Mouse (Mus musculus) MEL (cell line): ENCODE results near the gene Lyg1. TPM values are rescaled to one million over a fixed set of nuclear protein-coding genes. Genes with fewer than 3 reads are reported as not detected.

Source experiments
- DNase-seq: peaks from one replicate; pipeline ENCODE4 v3.0.0; 2011; ENCODE audit warnings: low read depth, low spot score
- H3K27ac ChIP-seq: 2 replicates; pipeline ENCODE4 v1.5.1; 2012; ENCODE audit warnings: low read depth, mild to moderate bottlenecking, control low read depth, low read length, moderate library complexity; ENCODE audit not compliant: control insufficient read depth
- H3K27me3 ChIP-seq, 2 experiments: fragments of 150-350 bp in 1 of 2; sonication (generic) in 1 of 2; 2 replicates each; pipeline ENCODE4 v1.6.1; 2012; ENCODE audit warnings: low read length in 2 of 2, mild to moderate bottlenecking in 2 of 2, improper control_type of control experiment in 1 of 2, moderate library complexity in 1 of 2; ENCODE audit not compliant: insufficient read depth in 2 of 2, control insufficient read depth in 1 of 2
- H3K36me3 ChIP-seq, 2 experiments: 2 replicates each; pipeline ENCODE4 v1.6.1; 2012 to 2014; ENCODE audit warnings: low read length in 2 of 2, improper control_type of control experiment in 1 of 2, inconsistent platforms in 1 of 2, mild to moderate bottlenecking in 1 of 2; ENCODE audit not compliant: insufficient read depth in 2 of 2, control insufficient read depth in 1 of 2
- H3K4me1 ChIP-seq, 2 experiments: fragments of 150-350 bp in 1 of 2; sonication (generic) in 1 of 2; 2 replicates each; pipeline ENCODE4 v1.6.1; 2012; ENCODE audit warnings: low read length in 2 of 2, improper control_type of control experiment in 1 of 2, mild to moderate bottlenecking in 1 of 2; ENCODE audit not compliant: insufficient read depth in 2 of 2, control insufficient read depth in 1 of 2
- H3K4me3 ChIP-seq, 2 experiments: fragments of 150-350 bp in 1 of 2; sonication (generic) in 1 of 2; 2 replicates each; pipeline ENCODE4 v1.5.1; 2012; ENCODE audit warnings: low read depth in 2 of 2, low read length in 2 of 2, mild to moderate bottlenecking in 2 of 2, moderate library complexity in 2 of 2, control low read depth in 1 of 2, improper control_type of control experiment in 1 of 2; ENCODE audit not compliant: control insufficient read depth in 1 of 2, insufficient read depth in 1 of 2
- H3K79me2 ChIP-seq: 2 replicates; pipeline ENCODE4 v1.6.1; 2012; ENCODE audit warnings: mild to moderate bottlenecking, low read length, moderate library complexity; ENCODE audit not compliant: control insufficient read depth, poor library complexity, insufficient read depth
- H3K9ac ChIP-seq: 2 replicates; pipeline ENCODE4 v1.6.1; 2012; ENCODE audit warnings: low read depth, mild to moderate bottlenecking, control low read depth, low read length, moderate library complexity; ENCODE audit not compliant: control insufficient read depth, poor library complexity, severe bottlenecking
- H3K9me3 ChIP-seq: fragments of 150-350 bp; sonication (generic); replicated peaks from 2 replicates; pipeline ENCODE4 v1.6.1; 2012; ENCODE audit warnings: mild to moderate bottlenecking, low read length, improper control_type of control experiment, moderate library complexity; ENCODE audit not compliant: insufficient read depth
- BHLHE40 ChIP-seq: IDR thresholded peaks from 2 replicates; pipeline ENCODE4 v1.6.1; 2012; ENCODE audit warnings: low read depth, mild to moderate bottlenecking, inconsistent platforms, low read length, improper control_type of control experiment, borderline replicate concordance
- CHD1 ChIP-seq: IDR thresholded peaks from 2 replicates; pipeline ENCODE4 v1.6.1; 2012; ENCODE audit warnings: low read depth, mild to moderate bottlenecking, inconsistent platforms, low read length, improper control_type of control experiment
- CHD2 ChIP-seq: IDR thresholded peaks from 2 replicates; pipeline ENCODE4 v1.6.1; 2011; ENCODE audit warnings: low read length, improper control_type of control experiment
- CTCF ChIP-seq, 3 experiments: IDR thresholded peaks in 2 of 3; conservative IDR thresholded peaks in 1 of 3; 2 replicates each; pipeline ENCODE4 v1.5.1; 2011 to 2012; ENCODE audit warnings: low read length in 3 of 3, low read depth in 2 of 3, mild to moderate bottlenecking in 2 of 3, improper control_type of control experiment in 1 of 3, inconsistent platforms in 1 of 3, mixed read lengths in 1 of 3, moderate library complexity in 1 of 3; ENCODE audit not compliant: control insufficient read depth in 1 of 3, insufficient read depth in 1 of 3, poor library complexity in 1 of 3, severe bottlenecking in 1 of 3
- E2F4 ChIP-seq: IDR thresholded peaks from 2 replicates; pipeline ENCODE4 v1.6.1; 2011; ENCODE audit warnings: low read depth, low read length, improper control_type of control experiment, borderline replicate concordance
- GABPA ChIP-seq: IDR thresholded peaks from 2 replicates; pipeline ENCODE4 v1.6.1; 2012; ENCODE audit warnings: low read depth, mild to moderate bottlenecking, inconsistent platforms, low read length, improper control_type of control experiment, moderate library complexity
- MAFK ChIP-seq: IDR thresholded peaks from 2 replicates; pipeline ENCODE4 v1.6.1; 2011; ENCODE audit warnings: low read depth, mild to moderate bottlenecking, low read length, improper control_type of control experiment, borderline replicate concordance
- MEF2A ChIP-seq: IDR thresholded peaks from 2 replicates; pipeline ENCODE4 v1.6.1; 2014; ENCODE audit warnings: low read depth, mild to moderate bottlenecking, inconsistent platforms, low read length, improper control_type of control experiment; ENCODE audit not compliant: poor library complexity, insufficient replicate concordance, severe bottlenecking; ENCODE audit errors: extremely low read depth
- MYB ChIP-seq: IDR thresholded peaks from 2 replicates; pipeline ENCODE4 v1.6.1; 2011; ENCODE audit warnings: mild to moderate bottlenecking, low read depth, low read length, improper control_type of control experiment
- POLR2A ChIP-seq, 2 experiments: IDR thresholded peaks; 2 replicates each; pipeline ENCODE4 v1.6.1; 2011 to 2012; ENCODE audit warnings: low read length in 2 of 2, mild to moderate bottlenecking in 2 of 2, control low read depth in 1 of 2, improper control_type of control experiment in 1 of 2, low read depth in 1 of 2, moderate library complexity in 1 of 2; ENCODE audit not compliant: control insufficient read depth in 1 of 2, insufficient read depth in 1 of 2, poor library complexity in 1 of 2
- POLR2AphosphoS2 ChIP-seq: IDR thresholded peaks from 2 replicates; pipeline ENCODE4 v1.6.1; 2011; ENCODE audit warnings: low read length, improper control_type of control experiment
- SIN3A ChIP-seq: IDR thresholded peaks from 2 replicates; pipeline ENCODE4 v1.6.1; 2012; ENCODE audit warnings: low read length, improper control_type of control experiment, inconsistent platforms
- TBP ChIP-seq: IDR thresholded peaks from 2 replicates; pipeline ENCODE4 v1.8.0; 2011; ENCODE audit warnings: low read depth, low read length, improper control_type of control experiment
- TCF12 ChIP-seq: IDR thresholded peaks from 2 replicates; pipeline ENCODE4 v1.6.1; 2014; ENCODE audit warnings: low read depth, mild to moderate bottlenecking, inconsistent platforms, low read length, improper control_type of control experiment, moderate library complexity
- USF1 ChIP-seq: IDR thresholded peaks from 2 replicates; pipeline ENCODE4 v1.6.1; 2014; ENCODE audit warnings: low read depth, mild to moderate bottlenecking, inconsistent platforms, low read length, improper control_type of control experiment, moderate library complexity
- USF2 ChIP-seq, 2 experiments: IDR thresholded peaks; 2 replicates each; pipeline ENCODE4 v1.6.1; 2011 to 2012; ENCODE audit warnings: improper control_type of control experiment in 2 of 2, low read length in 2 of 2, borderline replicate concordance in 1 of 2, inconsistent platforms in 1 of 2, low read depth in 1 of 2, mild to moderate bottlenecking in 1 of 2; ENCODE audit not compliant: insufficient read depth in 1 of 2
- ZC3H11A ChIP-seq: IDR thresholded peaks from 2 replicates; pipeline ENCODE4 v1.6.1; 2012; ENCODE audit warnings: low read depth, mild to moderate bottlenecking, inconsistent platforms, low read length, improper control_type of control experiment
- ZKSCAN1 ChIP-seq: IDR thresholded peaks from 2 replicates; pipeline ENCODE4 v1.6.1; 2012; ENCODE audit warnings: low read depth, mild to moderate bottlenecking, inconsistent platforms, low read length, improper control_type of control experiment, moderate library complexity
- ZMIZ1 ChIP-seq: IDR thresholded peaks from 2 replicates; pipeline ENCODE4 v1.6.1; 2012; ENCODE audit warnings: low read depth, mild to moderate bottlenecking, inconsistent platforms, low read length, improper control_type of control experiment, moderate library complexity
- ZNF384 ChIP-seq: IDR thresholded peaks from 2 replicates; pipeline ENCODE4 v1.6.1; 2012; ENCODE audit warnings: low read depth, mild to moderate bottlenecking, inconsistent platforms, low read length, improper control_type of control experiment
- polyA plus RNA-seq, 2 experiments: library from polyadenylated mRNA; stranded (reverse) in 1 of 2; unstranded in 1 of 2; fragments of >175 nt in 1 of 2; fragments of >200 nt in 1 of 2; gene quantifications; 2 replicates each; pipeline versions ENCODE4 v1.2.1 to v1.2.4; 2012; ENCODE audit warnings: low replicate concordance in 2 of 2, low read depth in 1 of 2; ENCODE audit not compliant: insufficient read length in 2 of 2, insufficient read depth in 1 of 2, missing spikeins in 1 of 2
- total RNA-seq: library from RNA; depleted of rRNA; stranded (reverse); fragments of 300-350 nt; gene quantifications from 2 replicates; pipeline ENCODE4 v1.2.3, GENCODE M21; 2012

Lyg1 gene
- total and polyA plus RNA-seq, 3 experiments = not detected

- no peak for DNase-seq
- H3K27ac ChIP-seq = no peak overlapping the region
- H3K4me1 ChIP-seq = no peaks in the 10 kb centered on the region
- no peaks in the 10 kb centered on the region for H3K79me2 ChIP-seq
- no peaks in the 10 kb centered on the region for H3K36me3 ChIP-seq
- TF ChIP-seq MAFK = no peak
- TF ChIP-seq, all 39 proteins: peak for 0
- no peaks in the 10 kb centered on the region; a peak in 2 of 4 replicates for H3K27me3 ChIP-seq
- H3K9ac ChIP-seq = no peak overlapping the region
- H3K9me3 ChIP-seq = no peaks in the 10 kb centered on the region
- no peak overlapping the region for H3K4me3 ChIP-seq
Measured at GRCm38 (mm10) chr1:37968746-37969145, 11.2 kb upstream of the Lyg1 start.

- H3K36me3 ChIP-seq = no peaks in the 10 kb centered on the region
- peaks cover 2% of the 10 kb centered on the region in 2 experiments; a peak in 3 of 4 replicates for H3K27me3 ChIP-seq
- no peak overlapping the region for H3K4me3 ChIP-seq
- H3K9ac ChIP-seq = no peak overlapping the region
- no peak for DNase-seq
- H3K79me2 ChIP-seq = no peaks in the 10 kb centered on the region
- no peak for TF ChIP-seq ZKSCAN1
- TF ChIP-seq TBP = no peak
- no peak for TF ChIP-seq USF2 (IDR thresholded peaks at IDR 0.05; ENCODE audit: borderline replicate concordance in 1 of 2, insufficient read depth in 1 of 2, low read depth in 1 of 2, low read length in 2 of 2)
- TF ChIP-seq USF1 = no peak
- TF ChIP-seq CHD1 = no peak
- no peaks in the 10 kb centered on the region for H3K9me3 ChIP-seq
- no peak overlapping the region for H3K27ac ChIP-seq
- no peaks in the 10 kb centered on the region for H3K4me1 ChIP-seq
Measured at GRCm38 (mm10) chr1:37965571-37965970, 8.0 kb upstream of the Lyg1 start.

- no peak for DNase-seq
- H3K27me3 ChIP-seq = peaks cover 9 to 13% of the 10 kb centered on the region in 2 experiments
- TF ChIP-seq MEF2A = no peak
- TF ChIP-seq POLR2A (IDR thresholded peaks at IDR 0.05; ENCODE audit: control insufficient read depth in 1 of 2, insufficient read depth in 1 of 2, low read depth in 1 of 2, low read length in 2 of 2, poor library complexity in 1 of 2) = no peak
- no peak for TF ChIP-seq BHLHE40
- no peak for TF ChIP-seq CHD2
- no peak for TF ChIP-seq GABPA
- TF ChIP-seq ZKSCAN1 = no peak
- TF ChIP-seq ZC3H11A = no peak
- TF ChIP-seq SIN3A = no peak
- TF ChIP-seq TCF12 = no peak
- no peak for TF ChIP-seq ZMIZ1
- no peak for TF ChIP-seq ZNF384
- no peak for TF ChIP-seq POLR2AphosphoS2
- no peak for TF ChIP-seq USF1
- no peak for TF ChIP-seq E2F4
- no peak for TF ChIP-seq CTCF (IDR thresholded peaks at IDR 0.05 in 2 of 3, conservative IDR thresholded peaks at IDR 0.05 in 1 of 3; ENCODE audit: control insufficient read depth in 1 of 3, insufficient read depth in 1 of 3, low read depth in 2 of 3, low read length in 3 of 3, poor library complexity in 1 of 3, severe bottlenecking in 1 of 3)
- no peak for TF ChIP-seq MYB
- TF ChIP-seq, all 39 proteins: peak for 0
- Histone ChIP-seq H3K9me3 (no peaks in the 10 kb centered on the region), H3K4me1 (no peaks in the 10 kb centered on the region), H3K4me3 (no peak overlapping the region), H3K27ac (no peak overlapping the region), H3K9ac (no peak overlapping the region), H3K79me2 (no peaks in the 10 kb centered on the region), H3K36me3 (no peaks in the 10 kb centered on the region)
Measured at GRCm38 (mm10) chr1:37959486-37959885, 1.9 kb upstream of the Lyg1 start.
